Comparison of ENCODE assay signal across 10 mouse cellular contexts in genomic region chr11:84968775-84969174, GRCm38 (mm10). TPM values are rescaled to one million over a fixed set of nuclear protein-coding genes. Genes with fewer than 3 reads are reported as not detected.
DNase-seq lines count a peak whose midpoint lies in the region; ATAC-seq lines count a peak whose summit lies in the region.
"Had no signal": no experiment of that assay in that cellular context is flagged by ENCODE, and none has a peak within 500 bp of the region (broad histone marks: within the 10 kb centered on the region; RNA-seq: fewer than 3 reads in every experiment).

No protein-coding gene starts in this region.

- H3K4me1 ChIP-seq in hindbrain, embryonic 10.5 days (replicated peaks): peaks cover 39% of the 10 kb centered on the region
- peaks cover 14% of the 10 kb centered on the region for H3K4me1 ChIP-seq in hindbrain, embryonic 12.5 days
- H3K4me1 ChIP-seq in heart, embryonic 14.5 days (ENCODE audit: control insufficient read depth in 2 of 2, insufficient read depth in 2 of 2, low read length in 2 of 2): peaks cover 7 to 9% of the 10 kb centered on the region in 2 experiments; a peak in 3 of 4 replicates
- H3K4me1 ChIP-seq in lung, embryonic 15.5 days: peaks cover 16% of the 10 kb centered on the region

- no peak overlapping the region for H3K9ac ChIP-seq in hindbrain, embryonic 12.5 days
- H3K9ac ChIP-seq in heart, embryonic 14.5 days (ENCODE audit: low read length): no peak overlapping the region
- H3K9ac ChIP-seq in lung, embryonic 15.5 days: no peak overlapping the region
- H3K9ac ChIP-seq: heart, embryonic 15.5 days had no signal

- WGBS in hindbrain, embryonic 10.5 days: 53% methylated on average over 6 of the region's 6 CpGs
- 57% methylated on average over 6 of the region's 6 CpGs for WGBS in hindbrain, embryonic 12.5 days
- 33% methylated on average over 6 of the region's 6 CpGs for WGBS in heart, embryonic 14.5 days
- 28% methylated on average over 6 of the region's 6 CpGs for whole genome bisulfite sequencing in lung, embryonic 15.5 days

- no peak for ATAC-seq in hindbrain, embryonic 12.5 days (ENCODE audit: low FRiP score)
- ATAC-seq in heart, embryonic 14.5 days (ENCODE audit: insufficient number of reproducible peaks, insufficient read depth, low FRiP score, low read depth): peak; percentile 29; the same call in 1 of the 2 replicates
- peak; percentile 56 for ATAC-seq in lung, embryonic 15.5 days (ENCODE audit: borderline replicate concordance, extremely low read depth, low FRiP score, low TSS enrichment)
- no peak for ATAC-seq in inflammation-experienced regulatory T-cells, adult 6 months

- 0 out of 2 replicates have a peak overlapping the region, but pooled peaks have one; percentile 64 for H3K27ac ChIP-seq in hindbrain, embryonic 10.5 days
- no peak overlapping the region for H3K27ac ChIP-seq in hindbrain, embryonic 12.5 days
- no peak overlapping the region for H3K27ac ChIP-seq in heart, embryonic 14.5 days (replicated peaks in 1 of 2; ENCODE audit: control insufficient read depth in 1 of 2, insufficient read depth in 1 of 2, low read depth in 2 of 2, low read length in 2 of 2)
- H3K27ac ChIP-seq in lung, embryonic 15.5 days: peak overlapping the region; percentile 25
- H3K27ac ChIP-seq: heart, embryonic 15.5 days had no signal

- no peaks in the 10 kb centered on the region for H3K9me3 ChIP-seq in hindbrain, embryonic 10.5 days
- H3K9me3 ChIP-seq in hindbrain, embryonic 12.5 days (replicated peaks): no peaks in the 10 kb centered on the region
- no peaks in the 10 kb centered on the region for H3K9me3 ChIP-seq in heart, embryonic 14.5 days (ENCODE audit: control insufficient read depth, low read length)
- no peaks in the 10 kb centered on the region for H3K9me3 ChIP-seq in lung, embryonic 15.5 days
- H3K9me3 ChIP-seq: heart, embryonic 15.5 days had no signal

- no peak overlapping the region for H3K4me3 ChIP-seq in hindbrain, embryonic 10.5 days
- H3K4me3 ChIP-seq in hindbrain, embryonic 12.5 days: no peak overlapping the region
- no peak overlapping the region for H3K4me3 ChIP-seq in heart, embryonic 14.5 days (ENCODE audit: control insufficient read depth in 1 of 2, insufficient read depth in 1 of 2, low read depth in 1 of 2, low read length in 2 of 2)
- no peak overlapping the region for H3K4me3 ChIP-seq in lung, embryonic 15.5 days
- H3K4me3 ChIP-seq: heart, embryonic 15.5 days had no signal

- no peaks in the 10 kb centered on the region for H3K27me3 ChIP-seq in hindbrain, embryonic 10.5 days (ENCODE audit: insufficient read depth, poor library complexity, severe bottlenecking)
- no peaks in the 10 kb centered on the region for H3K27me3 ChIP-seq in hindbrain, embryonic 12.5 days
- H3K27me3 ChIP-seq in heart, embryonic 14.5 days (ENCODE audit: control insufficient read depth, insufficient read depth, low read length): no peaks in the 10 kb centered on the region
- H3K27me3 ChIP-seq in lung, embryonic 15.5 days: no peaks in the 10 kb centered on the region
- H3K27me3 ChIP-seq: heart, embryonic 15.5 days had no signal

- no peaks in the 10 kb centered on the region for H3K36me3 ChIP-seq in hindbrain, embryonic 10.5 days
- H3K36me3 ChIP-seq in hindbrain, embryonic 12.5 days: no peaks in the 10 kb centered on the region
- H3K36me3 ChIP-seq in heart, embryonic 14.5 days (ENCODE audit: control insufficient read depth, insufficient read depth, low read length): no peaks in the 10 kb centered on the region
- H3K36me3 ChIP-seq in lung, embryonic 15.5 days: no peaks in the 10 kb centered on the region
- H3K36me3 ChIP-seq: heart, embryonic 15.5 days had no signal

- H3K4me2 ChIP-seq in hindbrain, embryonic 12.5 days (replicated peaks): no peak overlapping the region
- H3K4me2 ChIP-seq in heart, embryonic 14.5 days (ENCODE audit: low read length): no peak overlapping the region
- no peak overlapping the region for H3K4me2 ChIP-seq in lung, embryonic 15.5 days
- H3K4me2 ChIP-seq: heart, embryonic 15.5 days had no signal

- DNase-seq in hindbrain, embryonic 10.5 days (ENCODE audit: low spot score): no peak
- peak; percentile 50 for DNase-seq in cerebellum, adult 8-10 months
- no peak for DNase-seq in T-cell, adult 2 months (ENCODE audit: low spot score)
- DNase-seq in thymus, postnatal 10 days (ENCODE audit: low spot score in 2 of 2): no peak

RNA-seq across cellular contexts. Expression of gene Car4, which starts 11.2 kb away (rescaled TPM):
- 6.0 and 10.0 TPM in 2 replicates for polyA plus RNA-seq in hindbrain, embryonic 10.5 days (2016; fragmentation: Nextera tagmentation; extraction: Ambion mirVana)
- 3.2 and 3.9 TPM in 2 replicates for polyA plus RNA-seq in hindbrain, embryonic 12.5 days (2016; fragmentation: Nextera tagmentation; extraction: Ambion mirVana)
- polyA plus RNA-seq in heart, embryonic 14.5 days (2014; fragmentation: Nextera tagmentation; extraction: Ambion mirVana): 0.65 and 0.80 TPM in 2 replicates
- 0.58 and 0.85 TPM in 2 replicates for polyA plus RNA-seq in lung, embryonic 15.5 days (2015; fragmentation: Nextera tagmentation; extraction: Ambion mirVana)
- polyA plus RNA-seq in inflammation-experienced regulatory T-cells, adult 6 months (2017; shearing (Covaris generic)): not detected
- polyA plus RNA-seq: liver, embryonic 16.5 days had no signal

RNA-seq across cellular contexts. Expression of gene Znhit3, which starts 52.6 kb away (rescaled TPM):
- polyA plus RNA-seq in hindbrain, embryonic 10.5 days (2016; fragmentation: Nextera tagmentation; extraction: Ambion mirVana): 87.0 and 93.5 TPM in 2 replicates
- 55.4 and 56.4 TPM in 2 replicates for polyA plus RNA-seq in hindbrain, embryonic 12.5 days (2016; fragmentation: Nextera tagmentation; extraction: Ambion mirVana)
- 38.5 and 42.6 TPM in 2 replicates for polyA plus RNA-seq in heart, embryonic 14.5 days (2014; fragmentation: Nextera tagmentation; extraction: Ambion mirVana)
- 61.0 and 62.6 TPM in 2 replicates for polyA plus RNA-seq in lung, embryonic 15.5 days (2015; fragmentation: Nextera tagmentation; extraction: Ambion mirVana)
- polyA plus RNA-seq in inflammation-experienced regulatory T-cells, adult 6 months (2017; shearing (Covaris generic)): 10 to 100 TPM; 35.6 to 37.3 (median 36.7) TPM

Comparison
In these comparisons a context has a peak if more than half of its experiments do, and no peak if none do; other contexts are left out.
1. H3K27ac ChIP-seq: peak in hindbrain, embryonic 10.5 days (single experiment) and lung, embryonic 15.5 days (single experiment); none in hindbrain, embryonic 12.5 days (single experiment) and heart, embryonic 14.5 days (0 of 2).
2. ATAC-seq: peak in heart, embryonic 14.5 days (single experiment) and lung, embryonic 15.5 days (single experiment); none in hindbrain, embryonic 12.5 days (single experiment) and inflammation-experienced regulatory T-cells, adult 6 months (single experiment).